Mouse (Mus musculus) intestine, embryonic 16.5 days (tissue): ENCODE data around the gene Sash3. TPM values are rescaled to one million over a fixed set of nuclear protein-coding genes. Genes with fewer than 3 reads are reported as not detected.

ENCODE experiments used
- ATAC-seq: fragments of 200-750 bp; cut with Nextera tagmentation; 2 replicates; pipeline ENCODE4 v1.8.0; 2017; ENCODE audit warnings: moderate TSS enrichment, moderate library complexity
- H3K27ac ChIP-seq: fragments of 300-500 bp; sonication (generic); 2 replicates; pipeline ENCODE4 v1.5.1; 2014; ENCODE audit warnings: mild to moderate bottlenecking, low read length
- H3K27me3 ChIP-seq: fragments of 300-500 bp; sonication (generic); replicated peaks from 2 replicates; pipeline ENCODE4 v1.6.1; 2014; ENCODE audit warnings: low read length, control low read depth, mixed read lengths; ENCODE audit not compliant: control insufficient read depth, insufficient read depth
- H3K36me3 ChIP-seq: fragments of 300-500 bp; sonication (generic); 2 replicates; pipeline ENCODE4 v1.6.1; 2014; ENCODE audit warnings: low read length, control low read depth; ENCODE audit not compliant: control insufficient read depth, insufficient read depth
- H3K4me1 ChIP-seq: fragments of 300-500 bp; sonication (generic); 2 replicates; pipeline ENCODE4 v1.6.1; 2014; ENCODE audit warnings: low read length, control low read depth, mixed read lengths; ENCODE audit not compliant: control insufficient read depth, insufficient read depth
- H3K4me2 ChIP-seq: fragments of 300-500 bp; sonication (generic); 2 replicates; pipeline ENCODE4 v1.6.1; 2014; ENCODE audit warnings: low read depth, low read length, control low read depth
- H3K4me3 ChIP-seq: fragments of 300-500 bp; sonication (generic); 2 replicates; pipeline ENCODE4 v1.5.1; 2014; ENCODE audit warnings: mild to moderate bottlenecking, low read length
- H3K9ac ChIP-seq: fragments of 300-500 bp; sonication (generic); 2 replicates; pipeline ENCODE4 v1.6.1; 2014; ENCODE audit warnings: low read depth, low read length
- H3K9me3 ChIP-seq: fragments of 300-500 bp; sonication (generic); 2 replicates; pipeline ENCODE4 v1.6.1; 2016; ENCODE audit warnings: low read length, control low read depth; ENCODE audit not compliant: control insufficient read depth
- WGBS: fragments of 180-500 bp; shearing (Covaris S2); extraction: QIAGEN DNeasy Blood & Tissue Kit; methylation state at CpG from one replicate; pipeline ENCODE4 v1.1.7; 2014; 5-methylcytosine and 5-hydroxymethylcytosine counted together
- polyA plus RNA-seq: library from polyadenylated mRNA; unstranded; fragments of >200 nt; fragmentation: Nextera tagmentation; extraction: Ambion mirVana; gene quantifications from 2 replicates; pipeline ENCODE4 v1.2.1, GENCODE M21; 2015

The Sash3 gene
- polyA plus RNA-seq = 3.8 and 3.9 TPM in 2 replicates

DNA sequence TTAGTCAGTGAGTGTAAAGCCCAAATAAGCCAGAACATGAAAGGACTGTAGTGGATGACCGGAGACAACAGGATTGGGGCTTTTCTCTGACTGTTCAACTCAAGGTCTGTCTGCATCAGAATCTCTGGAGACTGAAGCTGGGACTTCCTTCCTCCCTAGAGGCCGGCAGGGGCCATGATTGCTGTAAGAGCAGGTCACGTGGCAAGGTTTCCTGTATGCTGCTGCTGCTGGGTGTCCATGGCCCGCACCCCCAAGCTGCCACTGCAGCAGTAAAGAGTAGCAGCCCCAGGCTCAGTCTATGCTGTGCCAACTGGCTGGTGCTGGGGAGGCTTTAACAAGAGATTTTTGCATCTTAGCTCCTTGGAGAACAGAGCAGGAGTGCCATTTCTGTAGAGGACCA is at the start of gene Sash3:
Sash3 (plus strand) TSS at position 175 of the 400 bp plus-strand sequence.
- Histone ChIP-seq H3K9me3 (no peaks in the 10 kb centered on the region), H3K4me3 (no peak within 1 kb of the TSS), H3K27me3 (no peaks in the 10 kb centered on the region), H3K9ac (no peak within 1 kb of the TSS), H3K27ac (no peak within 1 kb of the TSS), H3K4me1 (no peaks in the 10 kb centered on the region), H3K36me3 (no peaks in the 10 kb centered on the region), H3K4me2 (no peak within 1 kb of the TSS)
- ATAC-seq = no peak
- WGBS = 83% methylated on average over 4 of the region's 4 CpGs

DNA sequence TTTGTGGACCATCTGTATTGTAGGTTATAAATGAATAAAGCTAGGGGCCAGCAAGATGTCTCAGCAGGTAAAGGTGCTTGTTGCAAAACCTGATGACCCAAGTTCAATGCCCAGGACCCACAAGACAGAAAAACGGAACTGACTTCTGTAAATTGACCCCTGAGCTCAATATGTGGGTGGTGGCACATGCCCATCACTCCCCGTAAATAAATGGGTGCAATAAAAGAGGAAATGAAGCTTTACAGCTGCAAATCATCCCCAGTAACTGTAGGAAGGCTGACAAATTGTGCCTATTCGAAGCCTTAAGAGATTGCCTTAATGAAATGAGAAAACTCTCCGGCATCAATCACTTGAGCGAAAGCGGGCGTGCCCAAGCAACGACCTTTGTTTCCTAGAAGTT is 49.7 kb upstream of the Sash3 start:
- no peaks in the 10 kb centered on the region for H3K4me1 ChIP-seq
- WGBS = 56% methylated on average over 8 of the region's 8 CpGs
- H3K27ac ChIP-seq = no peak overlapping the region
- no peaks in the 10 kb centered on the region for H3K9me3 ChIP-seq
- no peaks in the 10 kb centered on the region for H3K27me3 ChIP-seq
- no peak overlapping the region for H3K4me2 ChIP-seq
- no peak overlapping the region for H3K9ac ChIP-seq
- H3K4me3 ChIP-seq = no peak overlapping the region
- no peak for ATAC-seq
- no peaks in the 10 kb centered on the region for H3K36me3 ChIP-seq

DNA sequence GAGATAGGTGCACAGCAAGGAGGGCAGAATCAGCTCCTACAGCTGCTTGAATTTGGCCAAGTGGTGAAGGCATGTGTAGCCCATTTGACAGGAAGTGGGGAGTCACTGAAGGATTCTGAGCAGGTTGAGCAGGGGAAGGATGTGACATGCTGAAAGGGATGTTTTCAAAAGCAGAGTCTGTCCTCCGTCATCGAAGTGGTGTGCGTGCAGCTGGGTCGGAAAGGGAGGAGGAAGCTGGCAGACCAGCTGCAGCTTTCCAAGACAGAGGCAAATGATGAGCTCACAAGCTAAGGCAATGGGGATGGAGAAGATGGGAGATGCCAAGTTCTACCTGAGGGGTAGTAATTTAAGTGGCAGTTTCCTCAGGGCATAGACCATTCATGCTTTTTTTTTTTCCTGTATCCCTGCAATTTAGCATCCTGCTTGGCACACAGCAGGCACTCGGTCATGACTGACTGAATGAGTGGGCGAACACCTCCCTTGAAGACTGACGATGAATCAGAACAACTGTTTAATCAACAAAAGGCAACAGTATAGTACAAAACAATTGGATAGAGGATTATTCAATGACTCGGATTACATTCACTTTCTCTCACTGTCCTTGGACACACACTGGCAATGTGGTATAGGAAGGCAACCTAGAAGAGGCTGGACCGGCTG is 47.6 kb upstream of the Sash3 start:
- Histone ChIP-seq H3K27ac (no peak overlapping the region), H3K36me3 (no peaks in the 10 kb centered on the region), H3K27me3 (no peaks in the 10 kb centered on the region), H3K4me2 (no peak overlapping the region), H3K4me1 (no peaks in the 10 kb centered on the region), H3K9ac (no peak overlapping the region), H3K9me3 (no peaks in the 10 kb centered on the region), H3K4me3 (no peak overlapping the region)
- no peak for ATAC-seq
- whole genome bisulfite sequencing = 79% methylated on average over 9 of the region's 9 CpGs

DNA sequence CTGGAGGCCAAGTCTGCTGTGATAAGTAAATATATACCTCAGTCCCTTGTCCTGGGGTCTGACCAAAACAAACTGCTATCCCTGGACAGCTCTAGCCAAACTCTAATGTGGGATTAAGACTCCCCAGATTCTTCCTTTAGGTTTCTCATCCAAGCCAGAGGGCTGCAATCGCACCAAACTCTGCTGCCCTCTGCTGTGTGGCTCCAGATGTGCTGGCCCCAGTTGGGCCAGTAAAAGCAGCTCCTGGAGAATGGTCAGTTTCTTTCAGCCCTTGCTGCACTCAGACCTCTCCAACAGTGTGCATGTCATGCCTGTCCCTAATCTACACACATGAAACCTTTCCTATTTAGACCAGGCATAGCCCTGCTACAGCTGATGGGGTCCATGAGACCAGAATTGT is 46.4 kb upstream of the Sash3 start:
- Histone ChIP-seq H3K9ac (no peak overlapping the region), H3K27ac (no peak overlapping the region), H3K36me3 (no peaks in the 10 kb centered on the region), H3K9me3 (no peaks in the 10 kb centered on the region), H3K4me3 (no peak overlapping the region), H3K27me3 (no peaks in the 10 kb centered on the region), H3K4me1 (no peaks in the 10 kb centered on the region), H3K4me2 (no peak overlapping the region)
- no peak for ATAC-seq
- WGBS = 6% methylated on average over 1 of the region's 1 CpGs

DNA sequence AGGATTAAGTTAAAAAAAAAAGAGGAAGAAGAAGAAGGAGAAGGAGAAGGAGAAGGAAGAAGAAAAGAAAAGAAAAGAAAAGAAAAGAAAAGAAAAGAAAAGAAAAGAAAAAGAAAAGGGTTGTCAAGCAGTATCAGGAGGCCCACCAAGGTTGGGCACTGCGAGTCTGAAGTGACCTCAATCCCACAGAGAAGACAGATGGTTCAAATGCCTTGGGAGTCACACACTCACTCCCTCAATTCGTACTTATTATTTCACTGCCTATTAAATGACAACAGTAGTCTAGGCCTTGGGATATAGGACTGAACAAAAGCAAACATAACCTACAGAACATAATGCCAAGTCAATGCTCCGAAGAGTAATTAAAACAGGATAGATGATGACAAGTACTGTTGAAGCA is 43.0 kb upstream of the Sash3 start:
- H3K4me1 ChIP-seq = 0 out of 2 replicates have a peak, but pooled peaks cover under 1% of the 10 kb centered on the region
- H3K27ac ChIP-seq = no peak overlapping the region
- H3K27me3 ChIP-seq = no peaks in the 10 kb centered on the region
- H3K9ac ChIP-seq = no peak overlapping the region
- H3K4me2 ChIP-seq = no peak overlapping the region
- no peak overlapping the region for H3K4me3 ChIP-seq
- WGBS = 75% methylated on average over 3 of the region's 3 CpGs
- no peaks in the 10 kb centered on the region for H3K9me3 ChIP-seq
- no peaks in the 10 kb centered on the region for H3K36me3 ChIP-seq
- no peak for ATAC-seq

DNA sequence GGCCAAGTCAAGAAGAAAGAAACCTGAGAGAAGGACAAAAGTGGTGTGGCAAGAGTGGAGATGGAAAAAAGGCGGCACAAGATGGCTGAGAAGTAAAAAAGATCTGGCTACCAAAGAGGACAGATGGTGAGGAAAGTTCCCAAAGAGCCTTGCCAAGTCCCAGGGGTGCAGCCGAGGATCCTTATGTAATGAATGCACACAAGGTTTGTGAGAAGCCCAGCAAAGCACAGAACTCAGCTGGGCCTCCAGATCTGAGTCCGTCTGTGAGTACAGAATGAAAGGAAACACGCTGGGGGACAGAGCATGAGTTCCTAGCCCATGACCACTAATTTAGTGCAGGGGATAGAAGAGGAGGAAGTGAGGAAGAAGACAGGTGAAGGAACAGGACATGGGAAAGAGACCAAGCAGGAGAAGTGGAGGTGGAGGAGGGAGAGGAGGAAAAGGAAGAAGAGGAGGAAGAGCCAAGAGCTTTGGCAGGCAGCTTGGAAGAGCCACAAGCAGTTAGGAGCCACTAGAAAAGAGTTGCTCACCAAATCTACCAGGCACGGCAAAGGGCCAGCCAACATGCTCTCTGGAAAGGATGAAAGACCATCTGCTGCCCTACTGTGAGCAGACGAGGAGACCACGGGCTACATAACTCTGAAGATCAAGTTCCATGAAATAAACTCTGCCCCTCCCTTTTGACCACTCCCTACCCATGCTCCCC is 41.3 kb upstream of the Sash3 start:
- H3K9me3 ChIP-seq = no peaks in the 10 kb centered on the region
- H3K9ac ChIP-seq = no peak overlapping the region
- H3K36me3 ChIP-seq = no peaks in the 10 kb centered on the region
- ATAC-seq = no peak
- 0 out of 2 replicates have a peak, but pooled peaks cover 3% of the 10 kb centered on the region for H3K4me1 ChIP-seq
- 82% methylated on average over 7 of the region's 7 CpGs for WGBS
- no peak overlapping the region for H3K4me3 ChIP-seq
- H3K27ac ChIP-seq = no peak overlapping the region
- H3K27me3 ChIP-seq = no peaks in the 10 kb centered on the region
- H3K4me2 ChIP-seq = no peak overlapping the region

DNA sequence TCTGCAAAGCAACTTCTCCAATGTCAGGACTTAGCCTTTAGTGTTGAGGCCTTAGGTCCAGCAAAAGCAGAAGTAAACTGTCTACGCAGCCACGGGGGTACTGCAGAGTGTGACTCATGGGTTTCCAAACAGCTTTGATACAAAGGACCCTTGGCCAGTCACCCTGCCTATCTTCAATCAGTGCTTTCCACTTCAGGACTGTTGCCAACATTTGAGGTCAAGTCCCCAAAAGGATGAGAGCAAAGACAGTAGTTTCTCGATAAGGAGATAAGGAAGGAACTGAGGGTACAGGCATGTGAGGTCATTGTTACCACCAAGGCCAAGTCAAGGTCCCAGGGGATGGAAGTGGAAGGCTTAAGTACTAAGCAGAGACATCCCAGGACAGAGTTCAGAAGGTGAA is 40.0 kb upstream of the Sash3 start:
- Histone ChIP-seq H3K4me1 (0 out of 2 replicates have a peak, but pooled peaks cover 3% of the 10 kb centered on the region), H3K9me3 (no peaks in the 10 kb centered on the region), H3K27me3 (no peaks in the 10 kb centered on the region), H3K4me3 (no peak overlapping the region), H3K4me2 (no peak overlapping the region), H3K36me3 (no peaks in the 10 kb centered on the region), H3K9ac (no peak overlapping the region), H3K27ac (no peak overlapping the region)
- 63% methylated on average over 3 of the region's 3 CpGs for WGBS
- no peak for ATAC-seq

DNA sequence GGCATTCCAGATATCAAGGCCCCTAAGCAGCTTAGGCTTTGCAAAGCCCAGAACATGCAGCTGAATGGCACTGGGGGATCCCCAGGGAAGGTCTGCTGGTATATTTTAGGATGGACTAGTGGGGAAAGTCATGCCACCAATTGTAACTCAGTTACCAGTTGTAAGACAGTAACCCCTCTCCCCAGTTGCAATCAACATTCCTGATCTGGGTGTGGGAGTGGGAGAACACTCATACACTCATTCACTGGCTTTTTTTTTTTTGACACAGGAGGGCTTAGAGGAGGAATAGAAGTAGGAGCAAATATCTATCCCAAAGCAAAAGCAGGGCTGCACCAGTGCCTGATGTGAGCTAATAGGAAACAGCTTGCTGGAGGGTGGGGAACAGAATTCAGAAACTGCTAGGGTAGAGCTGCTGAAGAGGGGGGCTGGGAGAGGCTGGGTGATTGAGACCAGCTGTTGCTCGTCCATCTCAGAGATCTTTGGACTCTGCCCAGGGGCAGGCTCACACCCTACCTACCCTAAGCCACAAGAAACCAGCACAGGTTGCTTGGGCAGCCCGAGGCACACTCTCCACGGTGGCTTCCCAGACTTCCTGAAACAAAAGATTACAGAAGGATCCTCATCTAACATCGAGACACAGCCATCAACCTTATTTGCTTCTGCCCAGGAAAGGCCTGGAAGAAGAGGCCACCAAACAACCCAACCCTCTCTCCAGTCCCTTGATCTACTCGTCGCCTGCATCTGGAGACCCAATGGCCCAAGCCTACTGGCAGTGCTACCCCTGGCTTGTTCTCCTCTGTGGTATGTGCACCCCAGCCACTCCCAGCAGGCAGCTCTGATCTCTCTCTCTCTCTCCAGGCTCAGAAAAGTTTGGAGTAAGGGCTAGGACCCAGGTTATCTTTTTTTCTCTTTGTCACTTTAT is 37.6 kb upstream of the Sash3 start, which contains the start of gene Xpnpep2:
Xpnpep2 (plus strand) TSS at position 332 of the 922 bp plus-strand sequence.
- Histone ChIP-seq H3K4me2 (peak within 1 kb of the TSS; percentile 32), H3K4me3 (no peak within 1 kb of the TSS), H3K9ac (no peak within 1 kb of the TSS), H3K9me3 (no peaks in the 10 kb centered on the region), H3K36me3 (no peaks in the 10 kb centered on the region), H3K4me1 (0 out of 2 replicates have a peak, but pooled peaks cover 3% of the 10 kb centered on the region), H3K27me3 (no peaks in the 10 kb centered on the region), H3K27ac (peak within 1 kb of the TSS; percentile 35; the same call in 1 of the 2 replicates)
- WGBS = 47% methylated on average over 6 of the region's 6 CpGs
- ATAC-seq = peak; percentile 95

DNA sequence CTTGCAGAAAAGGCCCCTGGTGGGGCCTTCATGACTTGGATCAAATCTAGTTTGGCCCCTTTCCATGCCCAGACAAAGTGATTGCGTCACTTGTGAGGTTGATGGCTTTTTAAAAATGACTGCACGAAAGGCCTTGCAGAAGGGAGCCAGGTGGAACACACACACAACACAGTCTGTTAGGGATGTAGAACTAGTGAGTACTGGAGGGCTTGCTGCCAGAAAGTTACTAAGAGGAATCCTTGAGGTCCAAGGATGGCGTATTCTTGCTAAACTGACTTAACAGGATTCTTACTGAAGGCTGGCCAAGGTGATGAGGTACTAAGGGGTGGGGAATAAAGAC is 37.0 kb upstream of the Sash3 start:
- no peaks in the 10 kb centered on the region for H3K9me3 ChIP-seq
- no peaks in the 10 kb centered on the region for H3K27me3 ChIP-seq
- H3K27ac ChIP-seq = peak overlapping the region; percentile 35; the same call in 1 of the 2 replicates
- 80% methylated on average over 3 of the region's 3 CpGs for WGBS
- peak overlapping the region; percentile 32 for H3K4me2 ChIP-seq
- ATAC-seq = no peak
- no peak overlapping the region for H3K9ac ChIP-seq
- 0 out of 2 replicates have a peak, but pooled peaks cover 3% of the 10 kb centered on the region for H3K4me1 ChIP-seq
- no peak overlapping the region for H3K4me3 ChIP-seq
- H3K36me3 ChIP-seq = no peaks in the 10 kb centered on the region
